Mouse (Mus musculus) olfactory bulb, adult 2 months (tissue): Measurements from ENCODE around the gene Cks2. TPM values are rescaled to one million over a fixed set of nuclear protein-coding genes. Genes with fewer than 3 reads are reported as not detected.

Experiments
- H3K27ac ChIP-seq: fragments of 200-500 bp; 2 replicates; pipeline ENCODE4 v1.5.1; 2012; ENCODE audit warnings: low read depth, low read length; ENCODE audit not compliant: insufficient read depth
- H3K4me1 ChIP-seq: fragments of 200-500 bp; 2 replicates; pipeline ENCODE4 v1.6.1; 2012; ENCODE audit warnings: low read length; ENCODE audit not compliant: control insufficient read depth, insufficient read depth
- H3K4me3 ChIP-seq: fragments of 200-500 bp; 2 replicates; pipeline ENCODE4 v1.5.1; 2012; ENCODE audit warnings: mild to moderate bottlenecking, low read depth, low read length, moderate library complexity; ENCODE audit not compliant: insufficient read depth
- CTCF ChIP-seq: fragments of 200-500 bp; IDR thresholded peaks from 2 replicates; pipeline ENCODE4 v1.5.1; 2012; ENCODE audit warnings: low read depth, mild to moderate bottlenecking, low read length, moderate library complexity; ENCODE audit not compliant: insufficient read depth
- POLR2A ChIP-seq: fragments of 200-500 bp; IDR thresholded peaks from 2 replicates; pipeline ENCODE4 v1.6.1; 2012; ENCODE audit warnings: mild to moderate bottlenecking, low read depth, low read length, moderate library complexity; ENCODE audit not compliant: insufficient read depth
- WGBS: fragments of 180-500 bp; shearing (Covaris S2); methylation state at CpG from one replicate; pipeline ENCODE4 v1.1.7; 2018; 5-methylcytosine and 5-hydroxymethylcytosine counted together
- polyA plus RNA-seq: library from polyadenylated mRNA; stranded (reverse); fragments of >200 nt; gene quantifications from 2 replicates; pipeline ENCODE4 v1.2.4, GENCODE M21; 2012; ENCODE audit warnings: low replicate concordance; ENCODE audit not compliant: missing spikeins, insufficient read depth, insufficient read length

Gene Cks2
- polyA plus RNA-seq, 1 experiment = not detected

DNA sequence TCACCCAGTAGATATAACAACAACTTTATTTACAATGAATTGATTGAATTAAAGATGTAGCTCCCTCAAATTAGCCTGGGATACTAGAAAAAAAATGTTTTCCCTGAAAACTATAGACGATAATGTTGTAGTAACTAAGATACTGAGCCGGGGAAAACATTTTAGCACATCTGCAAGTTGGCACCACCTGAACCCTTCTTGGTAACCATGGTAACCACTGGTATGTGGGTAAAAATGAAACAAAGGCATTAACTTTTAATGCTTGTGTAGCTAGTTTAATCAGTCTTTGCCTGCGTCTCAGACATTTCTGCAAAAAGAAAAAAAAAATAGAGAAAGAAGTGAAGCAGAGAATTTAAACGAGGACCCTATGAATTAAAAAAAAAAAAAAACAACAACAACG lies 33.5 kb upstream of the Cks2 start:
- TF ChIP-seq CTCF (no peak), POLR2A (no peak)
- WGBS = 16% methylated on average over 5 of the region's 5 CpGs
- Histone ChIP-seq H3K4me1 (peaks cover 10% of the 10 kb centered on the region), H3K4me3 (no peak overlapping the region), H3K27ac (no peak overlapping the region)

DNA sequence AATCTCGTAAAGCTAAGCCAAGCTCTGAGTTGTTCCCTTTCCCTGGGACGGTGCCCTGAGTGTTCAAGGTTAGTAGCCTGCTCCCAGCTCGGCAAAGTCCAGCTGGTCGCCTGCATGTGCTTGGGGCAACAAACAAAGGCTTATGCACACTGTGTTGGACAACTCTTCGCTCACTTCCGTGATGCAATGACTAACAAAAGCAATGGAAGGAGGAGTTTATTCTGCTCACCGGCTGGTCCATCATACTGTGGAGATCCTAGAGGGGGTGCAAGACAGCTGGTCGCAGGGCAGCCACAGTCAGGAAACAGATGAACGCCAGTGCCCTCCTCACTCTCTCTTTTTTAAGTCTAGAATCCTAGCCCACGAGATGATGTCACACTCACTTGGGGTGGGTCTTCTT lies 29.2 kb upstream of the Cks2 start:
- Histone ChIP-seq H3K4me1 (peaks cover 16% of the 10 kb centered on the region), H3K27ac (no peak overlapping the region), H3K4me3 (no peak overlapping the region)
- 42% methylated on average over 10 of the region's 10 CpGs for WGBS
- TF ChIP-seq CTCF = no peak
- no peak for TF ChIP-seq POLR2A

DNA sequence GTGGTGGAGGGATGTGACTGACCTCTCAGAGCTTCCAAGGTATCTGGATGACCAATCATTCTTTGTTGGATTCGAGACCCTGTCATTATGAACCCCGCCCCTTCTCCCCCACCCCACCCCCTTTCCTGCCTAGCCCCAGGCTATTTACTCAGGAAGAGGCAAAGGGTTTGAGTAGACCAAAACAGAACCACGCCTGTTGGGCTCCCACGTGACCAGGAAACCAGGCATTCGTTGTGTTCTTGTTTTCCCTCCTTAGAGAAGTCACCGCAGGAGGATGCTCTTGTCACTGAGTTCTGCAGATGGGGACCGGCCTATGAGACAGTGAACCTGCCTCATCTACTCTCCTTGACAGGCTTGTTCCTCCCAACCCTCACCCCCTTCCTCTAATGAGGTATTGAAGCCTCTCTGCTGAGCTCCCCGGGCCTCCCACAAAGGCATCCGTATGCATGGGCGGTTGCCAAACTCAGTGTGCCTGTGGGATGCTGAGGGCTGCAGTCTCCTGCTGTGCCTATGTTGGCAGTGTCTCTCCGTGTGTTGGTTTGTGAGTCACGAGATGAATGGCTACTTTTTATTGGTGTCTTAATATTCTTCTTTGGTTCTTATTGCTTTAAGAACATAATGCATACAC lies 28.5 kb upstream of the Cks2 start:
- no peak for TF ChIP-seq CTCF
- TF ChIP-seq POLR2A = no peak
- Histone ChIP-seq H3K4me3 (no peak overlapping the region), H3K4me1 (peaks cover 13% of the 10 kb centered on the region), H3K27ac (peak overlapping the region; percentile 50; the same call in 1 of the 2 replicates)
- 11% methylated on average over 12 of the region's 12 CpGs for whole genome bisulfite sequencing

DNA sequence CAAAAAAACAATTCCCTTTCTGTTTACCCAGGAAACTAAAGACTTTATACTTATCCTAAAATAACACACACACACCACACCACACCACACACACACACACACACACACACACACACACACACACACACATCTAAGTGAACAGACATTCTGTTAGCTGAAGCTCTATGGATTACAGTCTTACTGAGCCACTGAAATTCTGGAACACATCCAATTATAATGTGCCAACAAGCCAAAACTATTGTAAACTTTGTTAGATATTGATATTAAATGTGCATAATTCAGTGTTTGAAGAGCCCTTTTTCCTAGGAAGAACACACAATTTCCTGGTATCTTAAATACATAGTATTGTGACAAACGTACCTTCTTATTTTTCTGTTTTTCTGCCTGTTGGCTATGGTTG lies 27.7 kb upstream of the Cks2 start:
- peaks cover 11% of the 10 kb centered on the region for H3K4me1 ChIP-seq
- TF ChIP-seq CTCF = no peak
- TF ChIP-seq POLR2A = no peak
- H3K27ac ChIP-seq = no peak overlapping the region
- no peak overlapping the region for H3K4me3 ChIP-seq
- 26% methylated on average over 1 of the region's 1 CpGs for WGBS

DNA sequence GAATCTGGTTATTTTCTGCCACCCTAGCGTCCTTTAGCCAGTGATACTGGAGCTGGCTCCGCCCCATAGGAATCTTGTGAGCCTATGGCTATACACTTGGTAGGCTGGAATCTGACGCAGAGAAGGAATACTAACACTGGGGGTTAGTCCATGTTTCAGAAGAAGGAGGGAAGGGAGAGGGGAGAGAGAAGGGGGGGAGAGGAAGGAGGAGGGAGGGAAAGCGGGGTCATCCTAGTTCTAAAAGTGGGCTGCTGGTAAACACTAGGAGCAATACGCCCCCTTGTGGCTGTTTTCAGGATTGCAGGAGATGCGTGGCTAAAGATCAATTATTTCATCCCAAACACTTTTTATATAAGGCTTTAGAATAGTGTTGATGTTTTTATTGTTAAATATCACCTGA lies 27.2 kb upstream of the Cks2 start:
- no peak for TF ChIP-seq POLR2A
- peak; percentile 65 for TF ChIP-seq CTCF
- WGBS = 15% methylated on average over 6 of the region's 6 CpGs
- Histone ChIP-seq H3K4me1 (peaks cover 11% of the 10 kb centered on the region), H3K4me3 (0 out of 2 replicates have a peak overlapping the region, but pooled peaks have one; percentile 10), H3K27ac (no peak overlapping the region)

DNA sequence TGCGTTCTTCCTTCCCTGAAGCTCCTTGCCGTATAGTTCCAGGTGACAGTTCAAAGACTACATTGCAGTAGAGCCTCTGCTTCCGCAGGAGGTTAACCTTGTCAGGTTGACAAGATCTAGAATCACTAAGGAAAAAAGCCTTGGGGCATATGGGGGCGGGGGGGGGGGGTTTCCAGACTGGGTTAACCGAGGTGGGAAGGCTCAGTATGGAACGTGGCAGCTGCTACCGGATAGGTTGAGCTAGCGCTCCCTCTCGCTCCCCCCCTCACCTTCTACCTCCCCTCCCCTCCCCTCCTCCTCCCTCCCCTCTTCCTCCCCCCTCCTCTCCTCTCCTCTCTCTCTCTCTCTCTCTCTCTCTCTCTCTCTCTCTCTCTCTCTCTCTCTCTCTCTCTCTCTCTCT lies 26.4 kb upstream of the Cks2 start:
- Histone ChIP-seq H3K4me3 (no peak overlapping the region), H3K27ac (no peak overlapping the region), H3K4me1 (peaks cover 11% of the 10 kb centered on the region)
- WGBS = 24% methylated on average over 9 of the region's 9 CpGs
- no peak for TF ChIP-seq CTCF
- no peak for TF ChIP-seq POLR2A

DNA sequence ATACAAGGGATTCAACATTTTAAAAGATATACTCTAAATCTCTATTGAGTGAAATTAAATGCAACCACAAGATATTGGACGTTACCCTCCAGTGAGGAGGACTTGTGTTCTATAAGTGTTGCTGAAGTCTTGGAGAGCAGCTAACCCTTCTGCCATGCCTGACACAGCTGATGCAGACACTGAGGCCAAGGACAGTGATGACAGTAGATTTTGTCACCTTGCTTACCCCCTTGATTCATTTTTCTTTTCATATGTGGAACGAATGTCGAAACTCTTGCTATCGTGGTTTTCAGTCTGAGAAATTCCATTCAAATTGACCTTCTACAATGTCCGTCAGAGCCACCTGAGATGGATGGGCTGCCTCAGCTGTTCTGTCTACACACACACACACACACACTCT lies 22.4 kb upstream of the Cks2 start:
- H3K4me1 ChIP-seq = no peaks in the 10 kb centered on the region; the same call in 1 of the 2 replicates
- WGBS = 86% methylated on average over 5 of the region's 5 CpGs
- TF ChIP-seq POLR2A = no peak
- TF ChIP-seq CTCF = no peak

DNA sequence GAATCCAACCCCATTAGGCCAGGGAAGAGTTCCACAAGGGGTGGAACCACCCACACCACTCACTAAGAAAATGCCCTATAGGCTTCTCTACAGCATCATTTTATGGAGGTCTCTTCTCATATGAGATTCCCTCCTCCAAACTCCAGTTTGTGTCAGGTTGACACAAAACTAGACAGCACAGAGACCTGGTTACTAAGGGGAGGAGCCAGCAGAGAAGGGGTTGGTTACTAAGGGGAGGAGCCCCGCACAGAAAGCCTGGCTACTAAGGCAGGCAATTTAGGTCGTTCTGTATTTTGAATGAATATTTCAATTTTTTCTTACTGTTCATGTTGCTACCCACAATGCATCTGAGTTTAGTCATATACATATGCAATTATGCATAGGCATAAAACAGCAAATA lies 21.4 kb upstream of the Cks2 start:
- TF ChIP-seq POLR2A (no peak), CTCF (no peak)
- no peaks in the 10 kb centered on the region for H3K4me1 ChIP-seq
- WGBS = 78% methylated on average over 2 of the region's 2 CpGs
- no peak overlapping the region for H3K4me3 ChIP-seq
- H3K27ac ChIP-seq = no peak overlapping the region

More for the DNA sequence above, 22.4 kb upstream of the Cks2 start:
- H3K27ac ChIP-seq = no peak overlapping the region
- no peak overlapping the region for H3K4me3 ChIP-seq

DNA sequence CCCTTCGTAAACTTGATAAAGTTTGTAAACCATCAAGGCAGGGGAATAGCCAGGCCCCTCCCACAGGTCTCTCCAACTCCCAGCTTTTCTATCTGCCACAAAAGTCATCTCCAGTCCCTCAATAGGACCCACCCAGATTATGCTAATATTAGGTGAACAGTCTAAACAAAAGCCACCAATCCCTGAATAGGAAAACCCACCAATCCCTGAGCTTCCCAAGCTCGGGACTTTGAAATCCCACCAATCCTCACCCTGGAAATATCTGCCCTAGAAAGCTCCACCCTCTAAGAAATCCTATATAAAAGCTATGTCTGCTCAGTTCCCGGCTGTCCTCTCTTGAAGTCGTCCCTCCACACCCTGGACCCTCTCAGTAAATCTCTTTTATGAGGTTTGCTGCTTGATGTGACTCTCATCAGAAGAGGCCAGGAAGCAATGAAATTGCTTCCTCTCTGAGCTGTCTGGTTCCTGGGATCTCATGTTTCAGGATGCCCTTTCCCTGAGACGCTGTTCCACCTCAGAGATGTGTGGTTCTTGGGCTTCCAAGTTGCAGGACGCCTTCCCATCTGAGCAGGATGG lies 16.7 kb upstream of the Cks2 start:
- no peak overlapping the region for H3K4me3 ChIP-seq
- H3K4me1 ChIP-seq = no peaks in the 10 kb centered on the region
- no peak overlapping the region for H3K27ac ChIP-seq
- TF ChIP-seq POLR2A (no peak), CTCF (no peak)
- WGBS = 87% methylated on average over 6 of the region's 6 CpGs

DNA sequence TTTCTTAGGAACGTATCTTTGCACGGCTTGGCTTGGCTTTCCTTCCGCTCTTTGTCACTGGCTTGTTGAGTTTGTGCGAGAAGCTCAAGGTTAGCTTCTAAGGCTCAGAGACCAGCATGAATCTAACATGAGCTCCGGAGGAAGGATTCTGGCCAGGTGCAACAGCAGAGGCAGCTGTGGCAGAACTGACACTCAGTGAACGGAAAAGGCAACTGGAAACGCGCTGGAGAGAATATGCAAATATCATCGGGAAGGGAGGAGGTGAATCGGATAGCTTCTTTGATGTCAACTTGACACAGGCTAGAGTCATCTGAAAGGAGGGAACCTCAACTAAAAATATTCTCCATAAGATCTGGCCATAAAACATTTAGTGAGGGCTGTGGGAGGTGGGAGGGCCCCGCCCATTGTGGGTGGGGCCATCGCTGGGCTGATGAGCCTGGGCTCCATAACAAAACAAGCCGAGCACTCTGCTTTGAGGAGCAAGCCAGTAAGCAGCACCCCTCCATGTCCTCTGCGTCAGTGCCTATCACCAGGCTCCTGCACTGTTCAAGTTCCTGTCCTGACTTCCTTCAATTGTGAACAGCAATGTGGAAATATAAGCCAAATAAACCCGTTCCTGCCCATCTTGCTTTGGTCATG lies 13.6 kb upstream of the Cks2 start:
- TF ChIP-seq CTCF (no peak), POLR2A (no peak)
- Histone ChIP-seq H3K4me3 (no peak overlapping the region), H3K4me1 (no peaks in the 10 kb centered on the region), H3K27ac (no peak overlapping the region)
- 82% methylated on average over 15 of the region's 15 CpGs for WGBS
